Mouse (Mus musculus): ENCODE results near the gene Rhebl1. TPM values are rescaled to one million over a fixed set of nuclear protein-coding genes. Genes with fewer than 3 reads are reported as not detected.

The Rhebl1 gene
- 9.4 and 10.1 TPM in 2 replicates for total RNA-seq (2014; rRNA removed)
- 30.7 and 31.1 TPM in 2 replicates for polyA plus RNA-seq (2015; fragmentation: Nextera tagmentation; extraction: Ambion mirVana)

DNA sequence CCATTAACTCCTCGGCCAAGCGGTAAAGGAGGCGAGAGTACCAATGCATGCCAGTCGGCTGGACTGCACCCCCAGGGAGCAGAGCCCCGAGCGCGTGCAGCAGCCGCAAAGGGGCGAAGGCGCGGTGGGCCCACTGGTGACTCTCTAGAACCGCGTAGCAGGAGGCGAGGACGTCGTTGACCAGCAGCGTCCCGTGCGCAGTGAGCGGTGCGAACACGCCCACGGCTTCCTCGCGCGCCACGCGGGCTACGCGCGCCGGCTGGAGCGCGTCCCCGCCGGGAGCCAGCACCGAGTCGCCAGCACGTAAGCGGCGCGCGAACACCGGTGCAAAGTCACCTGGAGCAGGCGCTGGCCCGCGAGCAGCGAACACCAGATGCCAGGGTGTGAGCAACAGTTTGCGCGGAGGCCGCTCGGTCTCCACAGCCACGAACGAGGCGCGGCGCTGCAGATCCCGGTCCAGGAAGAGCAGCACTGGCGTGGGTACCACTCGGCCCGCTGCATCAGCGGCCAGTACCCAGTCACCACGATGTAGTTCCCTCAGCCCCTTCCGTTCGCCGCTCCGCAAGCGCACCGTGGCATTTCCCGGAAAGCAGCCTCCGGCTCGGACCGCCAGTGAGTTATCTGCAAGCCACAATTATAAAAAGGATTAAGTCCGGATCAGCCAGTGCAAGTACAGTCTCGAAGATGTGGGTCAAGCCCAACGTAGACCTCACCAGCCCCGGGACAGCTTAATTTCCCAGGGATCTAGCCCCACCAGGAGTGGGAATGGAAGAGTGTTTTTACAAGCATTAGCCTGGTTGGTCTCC, at the start of gene Rhebl1:
TSS of gene Rhebl1 (minus strand) at position 601 of the 806 bp plus-strand sequence.
- Histone ChIP-seq H3K27me3 (ENCODE audit: insufficient read depth, low read length) (peaks cover 51% of the 10 kb centered on the region), H3K9me3 (ENCODE audit: low read length) (no peaks in the 10 kb centered on the region), H3K9ac (replicated peaks; ENCODE audit: low read length, poor library complexity, severe bottlenecking) (peak within 1 kb of the TSS; percentile 42; the same call in 1 of the 2 replicates), H3K36me3 (ENCODE audit: insufficient read depth, low read length) (no peaks in the 10 kb centered on the region), H3K4me2 (ENCODE audit: low read depth, low read length, poor library complexity, severe bottlenecking) (peak within 1 kb of the TSS; percentile 98), H3K27ac (ENCODE audit: low read depth, low read length) (no peak within 1 kb of the TSS), H3K4me1 (ENCODE audit: insufficient read depth, low read length) (peaks cover 25% of the 10 kb centered on the region), H3K4me3 (ENCODE audit: low read depth, low read length) (peak within 1 kb of the TSS; percentile 53)
- TF ChIP-seq CTCF (IDR thresholded peaks at IDR 0.05), result no peak
- WGBS, result under 1% methylated on average over 72 of the region's 77 CpGs
- DNase-seq (ENCODE audit: low spot score), result no peak
- no peak; the same call in 1 of the 2 replicates for ATAC-seq (ENCODE audit: low FRiP score)

- Histone ChIP-seq H3K4me1 (ENCODE audit: insufficient read depth, low read length) (0 out of 2 replicates have a peak, but pooled peaks cover 3% of the 10 kb centered on the region), H3K9ac (replicated peaks; ENCODE audit: low read length, poor library complexity, severe bottlenecking) (no peak overlapping the region), H3K36me3 (ENCODE audit: insufficient read depth, low read length) (no peaks in the 10 kb centered on the region), H3K27ac (ENCODE audit: low read depth, low read length) (no peak overlapping the region), H3K4me2 (ENCODE audit: low read depth, low read length, poor library complexity, severe bottlenecking) (no peak overlapping the region), H3K9me3 (ENCODE audit: low read length) (no peaks in the 10 kb centered on the region), H3K4me3 (ENCODE audit: low read depth, low read length) (no peak overlapping the region), H3K27me3 (ENCODE audit: insufficient read depth, low read length) (no peaks in the 10 kb centered on the region)
- WGBS, result 83% methylated on average over 4 of the region's 4 CpGs
- ATAC-seq (ENCODE audit: low FRiP score), result no peak
- no peak for TF ChIP-seq CTCF (IDR thresholded peaks at IDR 0.05)
- DNase-seq (ENCODE audit: low spot score), result no peak
Measured at GRCm38 (mm10) chr15:98943133-98943532, 48.8 kb upstream of the Rhebl1 start.

GRCm38 (mm10) chr15:98942081-98942480, 47.7 kb upstream of the Rhebl1 start:
- no peaks in the 10 kb centered on the region for H3K36me3 ChIP-seq (ENCODE audit: insufficient read depth, low read length)
- WGBS, result 68% methylated on average over 4 of the region's 4 CpGs
- no peaks in the 10 kb centered on the region for H3K27me3 ChIP-seq (ENCODE audit: insufficient read depth, low read length)
- peak; percentile 43 for DNase-seq (ENCODE audit: low spot score)
- H3K9me3 ChIP-seq (ENCODE audit: low read length), result no peaks in the 10 kb centered on the region
- no peak overlapping the region for H3K4me3 ChIP-seq (ENCODE audit: low read depth, low read length)
- TF ChIP-seq CTCF (IDR thresholded peaks at IDR 0.05), result no peak
- no peak overlapping the region for H3K27ac ChIP-seq (ENCODE audit: low read depth, low read length)
- no peak overlapping the region for H3K4me2 ChIP-seq (ENCODE audit: low read depth, low read length, poor library complexity, severe bottlenecking)
- no peaks in the 10 kb centered on the region for H3K4me1 ChIP-seq (ENCODE audit: insufficient read depth, low read length)
- no peak overlapping the region for H3K9ac ChIP-seq (replicated peaks; ENCODE audit: low read length, poor library complexity, severe bottlenecking)
- no peak for ATAC-seq (ENCODE audit: low FRiP score)

DNA sequence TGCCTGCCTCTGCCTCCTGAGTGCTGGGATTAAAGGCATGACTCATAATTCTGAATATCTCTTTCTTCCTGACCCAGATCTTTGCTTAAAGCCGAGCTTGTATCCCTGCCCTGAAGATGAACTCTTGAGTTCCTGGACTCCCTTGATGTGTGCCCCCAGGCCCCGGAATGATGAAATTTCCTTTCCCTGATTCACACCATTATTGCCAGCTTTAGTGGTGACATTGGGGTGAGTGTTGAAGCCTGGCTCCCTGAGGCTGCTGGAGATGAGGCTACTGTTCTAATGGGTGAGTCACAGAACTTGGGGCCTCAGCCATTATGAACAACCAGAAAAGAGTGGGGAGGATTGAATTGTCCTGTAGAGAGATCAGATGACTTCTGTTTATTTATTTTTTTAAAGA, 47.2 kb upstream of the Rhebl1 start:
- H3K4me2 ChIP-seq (ENCODE audit: low read depth, low read length, poor library complexity, severe bottlenecking), result no peak overlapping the region
- no peak for TF ChIP-seq CTCF (IDR thresholded peaks at IDR 0.05)
- H3K27ac ChIP-seq (ENCODE audit: low read depth, low read length), result no peak overlapping the region
- no peaks in the 10 kb centered on the region for H3K36me3 ChIP-seq (ENCODE audit: insufficient read depth, low read length)
- no peak overlapping the region for H3K9ac ChIP-seq (replicated peaks; ENCODE audit: low read length, poor library complexity, severe bottlenecking)
- no peaks in the 10 kb centered on the region for H3K4me1 ChIP-seq (ENCODE audit: insufficient read depth, low read length)
- H3K4me3 ChIP-seq (ENCODE audit: low read depth, low read length), result no peak overlapping the region
- 73% methylated on average over 2 of the region's 2 CpGs for WGBS
- no peaks in the 10 kb centered on the region for H3K27me3 ChIP-seq (ENCODE audit: insufficient read depth, low read length)
- no peak for DNase-seq (ENCODE audit: low spot score)
- no peaks in the 10 kb centered on the region for H3K9me3 ChIP-seq (ENCODE audit: low read length)
- no peak for ATAC-seq (ENCODE audit: low FRiP score)

- no peak overlapping the region for H3K9ac ChIP-seq (replicated peaks; ENCODE audit: low read length, poor library complexity, severe bottlenecking)
- H3K4me1 ChIP-seq (ENCODE audit: insufficient read depth, low read length), result peaks cover under 1% of the 10 kb centered on the region; the same call in 1 of the 2 replicates
- no peak overlapping the region for H3K27ac ChIP-seq (ENCODE audit: low read depth, low read length)
- no peak overlapping the region for H3K4me2 ChIP-seq (ENCODE audit: low read depth, low read length, poor library complexity, severe bottlenecking)
- no peak for TF ChIP-seq CTCF (IDR thresholded peaks at IDR 0.05)
- 51% methylated on average over 10 of the region's 10 CpGs for WGBS
- H3K9me3 ChIP-seq (ENCODE audit: low read length), result no peaks in the 10 kb centered on the region
- H3K27me3 ChIP-seq (ENCODE audit: insufficient read depth, low read length), result no peaks in the 10 kb centered on the region
- no peaks in the 10 kb centered on the region for H3K36me3 ChIP-seq (ENCODE audit: insufficient read depth, low read length)
- ATAC-seq (ENCODE audit: low FRiP score), result no peak
- no peak overlapping the region for H3K4me3 ChIP-seq (ENCODE audit: low read depth, low read length)
- DNase-seq (ENCODE audit: low spot score), result peak; percentile 58
Measured at GRCm38 (mm10) chr15:98940816-98941215, 46.5 kb upstream of the Rhebl1 start.

GRCm38 (mm10) chr15:98934217-98934839, 40.0 kb upstream of the Rhebl1 start, which contains the start of gene Tuba1b:
Gene Tuba1b, minus strand, starts transcription at chr15:98934565.
- H3K4me1 ChIP-seq (ENCODE audit: insufficient read depth, low read length), result peaks cover 9% of the 10 kb centered on the region; the same call in 1 of the 2 replicates
- H3K4me3 ChIP-seq (ENCODE audit: low read depth, low read length), result peak within 1 kb of the TSS; percentile 59
- H3K9ac ChIP-seq (replicated peaks; ENCODE audit: low read length, poor library complexity, severe bottlenecking), result peak within 1 kb of the TSS; percentile 83
- no peaks in the 10 kb centered on the region for H3K9me3 ChIP-seq (ENCODE audit: low read length)
- H3K27me3 ChIP-seq (ENCODE audit: insufficient read depth, low read length), result no peaks in the 10 kb centered on the region
- peak; percentile 96 for DNase-seq (ENCODE audit: low spot score)
- under 1% methylated on average over 44 of the region's 58 CpGs for WGBS
- peaks cover 4% of the 10 kb centered on the region; the same call in 1 of the 2 replicates for H3K36me3 ChIP-seq (ENCODE audit: insufficient read depth, low read length)
- TF ChIP-seq CTCF (IDR thresholded peaks at IDR 0.05), result peak; percentile 9; the same call in 1 of the 2 replicates
- peak within 1 kb of the TSS; percentile 94 for H3K27ac ChIP-seq (ENCODE audit: low read depth, low read length)
- peak within 1 kb of the TSS; percentile 91 for H3K4me2 ChIP-seq (ENCODE audit: low read depth, low read length, poor library complexity, severe bottlenecking)
- peak; percentile 95 for ATAC-seq (ENCODE audit: low FRiP score)
